Mouse (Mus musculus): ENCODE measurements around the gene Plod1. TPM values are rescaled to one million over a fixed set of nuclear protein-coding genes. Genes with fewer than 3 reads are reported as not detected.

Gene Plod1
- polyA plus RNA-seq, 1 experiment from 2014 or later, result 35.2 TPM

DNA sequence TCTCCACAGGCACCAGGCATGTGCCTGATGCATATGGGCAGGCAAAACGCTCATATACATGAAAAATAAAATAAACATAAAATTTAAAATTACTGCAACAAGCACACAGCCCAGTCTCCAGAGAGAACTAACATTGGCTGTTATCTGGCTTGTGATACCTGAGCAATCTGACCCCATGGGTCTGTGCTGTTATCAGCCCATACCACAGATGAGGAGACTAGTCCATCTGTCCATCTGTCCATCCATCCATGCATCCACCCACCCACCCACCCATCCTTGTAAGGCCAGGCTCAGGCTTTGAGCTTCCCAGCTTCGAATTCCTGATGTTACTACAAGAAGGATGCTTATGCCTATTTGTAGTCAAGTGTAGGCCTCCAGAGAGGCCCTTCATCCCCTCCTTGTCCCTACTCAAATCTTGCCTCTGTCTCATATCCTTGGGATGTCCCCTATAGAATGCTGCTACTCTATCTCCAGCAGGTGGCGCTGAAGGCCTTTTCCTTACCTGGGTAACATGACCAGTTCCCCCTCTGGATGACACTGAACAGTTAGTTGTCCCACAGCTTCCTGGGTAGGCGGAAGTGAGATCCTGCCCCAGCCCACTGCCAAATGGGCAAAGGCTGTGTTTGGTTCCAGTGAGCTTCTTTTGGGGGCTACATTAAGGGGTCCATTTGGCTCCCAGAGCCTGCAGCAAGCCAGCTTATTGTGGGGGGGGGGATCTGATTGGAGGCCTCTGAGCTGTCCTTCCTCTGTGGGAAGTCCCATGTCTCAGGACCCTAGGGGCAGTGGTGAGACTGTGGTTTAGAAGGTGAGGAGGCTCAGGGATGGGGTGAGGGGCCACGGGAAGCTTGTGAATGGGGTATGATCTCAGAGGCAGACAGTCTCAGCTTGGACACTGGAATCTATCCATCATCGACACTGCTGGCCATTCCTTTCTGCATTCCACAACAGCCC lies 23.6 kb upstream of the Plod1 start:
- no peaks in the 10 kb centered on the region for H3K9me3 ChIP-seq
- H3K27ac ChIP-seq (replicated peaks), result no peak overlapping the region
- ATAC-seq (ENCODE audit: low read depth), result peak; percentile 78; the same call in 1 of the 2 replicates
- no peak overlapping the region for H3K4me3 ChIP-seq
- H3K4me1 ChIP-seq (replicated peaks), result no peaks in the 10 kb centered on the region
- WGBS, result 44% methylated on average over 6 of the region's 6 CpGs
- H3K27me3 ChIP-seq, result no peaks in the 10 kb centered on the region
- H3K4me2 ChIP-seq, result no peak overlapping the region
- no peak overlapping the region for H3K9ac ChIP-seq
- no peaks in the 10 kb centered on the region for H3K36me3 ChIP-seq

- no peak overlapping the region for H3K27ac ChIP-seq (replicated peaks)
- H3K36me3 ChIP-seq, result peaks cover 3% of the 10 kb centered on the region; the same call in 1 of the 2 replicates
- no peak overlapping the region for H3K9ac ChIP-seq
- no peaks in the 10 kb centered on the region for H3K27me3 ChIP-seq
- WGBS, result 35% methylated on average over 11 of the region's 11 CpGs
- no peak overlapping the region for H3K4me2 ChIP-seq
- H3K4me1 ChIP-seq (replicated peaks), result no peaks in the 10 kb centered on the region
- no peak overlapping the region for H3K4me3 ChIP-seq
- no peaks in the 10 kb centered on the region for H3K9me3 ChIP-seq
- no peak for ATAC-seq (ENCODE audit: low read depth)
Measured at GRCm38 (mm10) chr4:147957141-147957540, 20.6 kb upstream of the Plod1 start.

DNA sequence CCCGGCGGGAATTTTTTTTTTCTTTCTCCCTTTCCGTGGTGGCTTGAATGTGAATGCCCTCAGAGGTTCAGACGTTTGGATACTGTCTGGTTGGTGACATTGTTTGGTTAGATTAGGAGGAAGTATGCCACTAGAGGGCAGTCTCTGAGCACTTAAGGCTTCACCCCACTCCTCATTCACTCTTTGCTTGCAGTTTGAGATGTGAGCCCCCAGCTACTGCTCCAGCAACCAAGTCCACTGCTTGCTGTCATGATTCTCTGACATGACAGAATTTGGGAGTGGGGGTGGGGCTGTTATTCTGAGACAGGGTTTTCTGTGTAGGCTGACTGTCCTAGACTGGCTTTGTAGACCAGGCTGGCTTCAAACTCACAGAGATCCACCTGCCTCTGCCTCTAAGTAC lies 17.0 kb upstream of the Plod1 start:
- ATAC-seq (ENCODE audit: low read depth), result no peak

DNA sequence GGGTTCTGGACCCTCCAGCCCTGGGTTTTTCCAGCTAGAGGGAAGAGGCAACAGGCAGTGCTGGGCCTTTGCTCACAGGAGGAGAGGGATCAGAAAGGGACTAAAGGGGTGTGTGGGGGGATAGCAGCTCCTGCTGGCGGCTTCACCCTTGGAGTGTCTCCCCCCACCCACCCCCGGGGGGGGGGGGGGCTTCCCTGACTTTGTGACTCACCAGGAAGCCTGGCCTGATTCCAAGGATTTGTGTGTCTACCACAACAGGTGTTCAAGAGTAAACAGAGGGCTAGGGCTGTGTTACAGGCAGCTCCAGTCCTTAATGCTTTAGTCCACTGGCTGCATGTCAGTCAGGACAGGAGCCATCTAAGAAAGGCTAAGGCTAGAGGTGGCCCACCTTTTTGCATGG lies 10.9 kb upstream of the Plod1 start:
- WGBS, result 44% methylated on average over 1 of the region's 2 CpGs
- ATAC-seq (ENCODE audit: low read depth), result no peak
- Histone ChIP-seq H3K4me3 (no peak overlapping the region), H3K27ac (replicated peaks) (no peak overlapping the region), H3K4me1 (replicated peaks) (peaks cover 23% of the 10 kb centered on the region), H3K4me2 (no peak overlapping the region), H3K27me3 (no peaks in the 10 kb centered on the region), H3K36me3 (peaks cover 78% of the 10 kb centered on the region), H3K9ac (no peak overlapping the region), H3K9me3 (no peaks in the 10 kb centered on the region)

More for the DNA sequence above, 17.0 kb upstream of the Plod1 start:
- WGBS, result 15% methylated on average over 4 of the region's 4 CpGs
- H3K36me3 ChIP-seq, result peaks cover 23% of the 10 kb centered on the region
- H3K4me2 ChIP-seq, result no peak overlapping the region
- H3K9me3 ChIP-seq, result no peaks in the 10 kb centered on the region
- H3K4me1 ChIP-seq (replicated peaks), result no peaks in the 10 kb centered on the region
- no peak overlapping the region for H3K4me3 ChIP-seq
- no peak overlapping the region for H3K27ac ChIP-seq (replicated peaks)
- no peaks in the 10 kb centered on the region for H3K27me3 ChIP-seq
- no peak overlapping the region for H3K9ac ChIP-seq

- WGBS, result 100% methylated on average over 1 of the region's 1 CpGs
- H3K9me3 ChIP-seq, result no peaks in the 10 kb centered on the region
- H3K4me2 ChIP-seq, result peak overlapping the region; percentile 100
- no peak overlapping the region for H3K4me3 ChIP-seq
- no peaks in the 10 kb centered on the region for H3K27me3 ChIP-seq
- H3K9ac ChIP-seq, result no peak overlapping the region
- ATAC-seq (ENCODE audit: low read depth), result no peak
- H3K27ac ChIP-seq (replicated peaks), result no peak overlapping the region
- H3K36me3 ChIP-seq, result peaks cover 52% of the 10 kb centered on the region
- H3K4me1 ChIP-seq (replicated peaks), result peaks cover 41% of the 10 kb centered on the region
Measured at GRCm38 (mm10) chr4:147943005-147943404, 6.4 kb upstream of the Plod1 start.

DNA sequence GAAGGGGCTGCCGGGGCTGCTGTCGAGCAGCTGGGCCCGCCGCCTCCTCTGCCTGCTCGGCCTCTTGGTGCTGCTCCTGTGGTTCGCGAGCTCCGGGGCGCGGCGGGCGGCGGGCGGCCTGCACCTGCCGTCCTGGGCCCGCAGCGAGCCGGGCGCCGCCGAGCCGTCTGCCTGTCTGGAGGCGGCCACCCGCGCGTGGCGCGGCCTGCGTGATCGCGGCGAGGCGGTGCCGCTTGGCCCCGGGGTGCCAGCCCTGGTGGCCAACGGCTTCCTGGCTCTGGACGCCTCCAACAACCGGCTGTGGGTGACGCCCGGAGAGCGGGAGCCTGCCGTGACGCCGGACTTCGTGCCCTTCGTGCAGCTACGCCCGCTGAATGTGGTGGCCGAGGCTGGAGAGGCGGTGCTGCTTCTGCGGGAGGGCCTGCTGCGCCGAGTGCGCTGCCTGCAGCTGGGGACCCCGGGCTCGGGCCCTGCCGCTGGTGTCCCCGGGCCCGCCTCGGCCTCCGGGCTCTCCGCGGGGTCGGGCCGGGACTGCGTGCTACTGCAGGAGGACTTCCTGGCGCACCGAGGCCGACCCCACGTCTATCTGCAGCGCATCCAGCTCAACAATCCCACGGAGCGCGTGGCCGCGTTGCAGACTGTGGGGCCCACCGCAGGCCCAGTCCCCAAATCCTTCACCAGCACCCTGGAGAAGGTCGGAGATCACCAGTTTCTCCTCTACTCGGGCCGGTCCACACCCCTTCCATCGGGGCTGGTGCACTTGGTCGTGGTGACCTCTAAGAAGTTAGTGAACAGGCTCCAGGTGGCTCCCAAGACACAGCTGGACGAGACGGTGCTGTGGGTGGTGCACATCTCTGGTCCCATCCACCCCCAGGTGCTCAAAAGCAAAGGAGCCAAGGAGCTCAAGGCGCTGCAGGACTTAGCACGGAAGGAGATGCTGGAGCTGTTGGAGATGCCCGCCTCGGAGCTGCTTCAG lies 4.8 kb upstream of the Plod1 start:
- Histone ChIP-seq H3K9ac (peak overlapping the region; percentile 94), H3K4me2 (peak overlapping the region; percentile 100), H3K4me1 (replicated peaks) (peaks cover 36% of the 10 kb centered on the region), H3K27me3 (no peaks in the 10 kb centered on the region), H3K4me3 (peak overlapping the region; percentile 94), H3K36me3 (peaks cover 35% of the 10 kb centered on the region), H3K27ac (replicated peaks) (peak overlapping the region; percentile 79), H3K9me3 (no peaks in the 10 kb centered on the region)
- ATAC-seq (ENCODE audit: low read depth), result peak; percentile 63
- WGBS, result 7% methylated on average over 88 of the region's 88 CpGs

DNA sequence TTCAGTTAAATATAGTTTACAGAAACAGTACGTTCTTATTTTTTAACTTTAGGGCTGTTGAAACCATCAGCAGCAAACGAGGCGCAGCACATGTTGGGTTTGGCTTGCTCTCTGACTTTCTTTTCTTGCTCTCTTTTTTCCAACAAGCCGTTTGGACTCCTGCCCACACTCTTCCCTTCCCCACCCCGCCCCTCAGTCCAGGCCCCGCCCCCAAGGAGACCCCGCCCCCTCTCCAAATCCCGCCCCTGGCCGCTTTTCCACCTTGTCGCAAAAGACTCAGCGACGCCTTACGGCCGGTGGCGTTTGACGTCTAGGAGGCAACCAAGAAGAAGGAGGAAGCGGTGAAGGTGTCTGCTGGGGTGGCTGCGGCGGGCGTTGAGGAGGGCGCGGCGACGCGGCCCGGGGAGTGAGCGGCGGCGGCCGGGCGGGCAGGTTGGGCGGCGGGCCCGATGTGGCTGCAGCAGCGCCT lies 4.0 kb upstream of the Plod1 start, which contains the start of gene 2510039O18Rik:
TSS of gene 2510039O18Rik (plus strand) at position 320 of the 469 bp plus-strand sequence.
- Histone ChIP-seq H3K4me1 (replicated peaks) (peaks cover 38% of the 10 kb centered on the region), H3K27ac (replicated peaks) (peak within 1 kb of the TSS; percentile 84), H3K9me3 (no peaks in the 10 kb centered on the region), H3K36me3 (peaks cover 28% of the 10 kb centered on the region), H3K27me3 (no peaks in the 10 kb centered on the region), H3K4me3 (peak within 1 kb of the TSS; percentile 94), H3K4me2 (peak within 1 kb of the TSS; percentile 100), H3K9ac (peak within 1 kb of the TSS; percentile 94)
- 1% methylated on average over 33 of the region's 35 CpGs for WGBS
- peak; percentile 54 for ATAC-seq (ENCODE audit: low read depth)

- peaks cover 23% of the 10 kb centered on the region for H3K36me3 ChIP-seq
- H3K4me2 ChIP-seq, result peak overlapping the region; percentile 100
- peaks cover 38% of the 10 kb centered on the region for H3K4me1 ChIP-seq (replicated peaks)
- 43% methylated on average over 9 of the region's 9 CpGs for WGBS
- no peaks in the 10 kb centered on the region for H3K9me3 ChIP-seq
- H3K4me3 ChIP-seq, result peak overlapping the region; percentile 94
- no peaks in the 10 kb centered on the region for H3K27me3 ChIP-seq
- no peak for ATAC-seq (ENCODE audit: low read depth)
- H3K9ac ChIP-seq, result no peak overlapping the region
- peak overlapping the region; percentile 84 for H3K27ac ChIP-seq (replicated peaks)
Measured at GRCm38 (mm10) chr4:147940111-147940510, 3.5 kb upstream of the Plod1 start.

- 70% methylated on average over 14 of the region's 14 CpGs for WGBS
- Histone ChIP-seq H3K9me3 (no peaks in the 10 kb centered on the region), H3K27me3 (no peaks in the 10 kb centered on the region), H3K9ac (no peak overlapping the region), H3K4me2 (no peak overlapping the region), H3K27ac (replicated peaks) (peak overlapping the region; percentile 84; the same call in 1 of the 2 replicates), H3K4me1 (replicated peaks) (peaks cover 34% of the 10 kb centered on the region), H3K36me3 (peaks cover 6% of the 10 kb centered on the region), H3K4me3 (no peak overlapping the region)
- ATAC-seq (ENCODE audit: low read depth), result no peak
Measured at GRCm38 (mm10) chr4:147938148-147939096, 1.9 kb upstream of the Plod1 start.

- H3K27me3 ChIP-seq, result no peaks in the 10 kb centered on the region
- WGBS, result 55% methylated on average over 5 of the region's 5 CpGs
- H3K4me1 ChIP-seq (replicated peaks), result peaks cover 25% of the 10 kb centered on the region
- ATAC-seq (ENCODE audit: low read depth), result no peak
- no peaks in the 10 kb centered on the region for H3K36me3 ChIP-seq
- no peaks in the 10 kb centered on the region for H3K9me3 ChIP-seq
- no peak overlapping the region for H3K9ac ChIP-seq
- no peak overlapping the region for H3K4me2 ChIP-seq
- H3K4me3 ChIP-seq, result no peak overlapping the region
- no peak overlapping the region for H3K27ac ChIP-seq (replicated peaks)
Measured at GRCm38 (mm10) chr4:147937486-147937885, 919 bp upstream of the Plod1 start.

GRCm38 (mm10) chr4:147937021-147937420 lies 454 bp upstream of the Plod1 start:
- Histone ChIP-seq H3K4me2 (peak overlapping the region; percentile 88), H3K27ac (replicated peaks) (no peak overlapping the region), H3K36me3 (no peaks in the 10 kb centered on the region), H3K4me1 (replicated peaks) (peaks cover 20% of the 10 kb centered on the region), H3K4me3 (peak overlapping the region; percentile 61), H3K9ac (peak overlapping the region; percentile 78), H3K27me3 (no peaks in the 10 kb centered on the region), H3K9me3 (no peaks in the 10 kb centered on the region)
- no peak for ATAC-seq (ENCODE audit: low read depth)
- WGBS, result 50% methylated on average over 3 of the region's 3 CpGs

Measured in neural tube, embryonic 13.5 days (tissue).